Mouse (Mus musculus): Measurements from ENCODE around the gene Vwa1. TPM values are rescaled to one million over a fixed set of nuclear protein-coding genes. Genes with fewer than 3 reads are reported as not detected.

Vwa1 gene
- total and polyA plus RNA-seq, 2 experiments from 2014 or later: 22.9 to 27.9 TPM

- Histone ChIP-seq H3K27me3 (ENCODE audit: insufficient read depth, low read length) (no peaks in the 10 kb centered on the region), H3K4me3 (ENCODE audit: low read depth, low read length) (peak within 1 kb of the TSS; percentile 76), H3K4me2 (ENCODE audit: low read depth) (peak within 1 kb of the TSS; percentile 97), H3K9ac (peak within 1 kb of the TSS; percentile 76), H3K9me3 (ENCODE audit: low read length) (no peaks in the 10 kb centered on the region), H3K4me1 (ENCODE audit: insufficient read depth) (peaks cover 14% of the 10 kb centered on the region), H3K36me3 (ENCODE audit: insufficient read depth) (peaks cover 6% of the 10 kb centered on the region), H3K27ac (ENCODE audit: low read depth, low read length) (no peak within 1 kb of the TSS; the same call in 1 of the 2 replicates)
- WGBS: under 1% methylated on average over 68 of the region's 68 CpGs
- TF ChIP-seq CTCF (IDR thresholded peaks at IDR 0.05; ENCODE audit: low read depth): no peak
- DNase-seq (peak; percentile 98), ATAC-seq (peak; percentile 98)
These were observed 13.7 kb downstream of the Vwa1 start, which contains the start of gene Atad3a for GRCm38 (mm10) chr4:155760613-155761355. TSS of gene Atad3a (minus strand) at chr4:155761093.

- peak overlapping the region; percentile 97 for H3K4me2 ChIP-seq (ENCODE audit: low read depth)
- no peak for DNase-seq
- H3K27me3 ChIP-seq (ENCODE audit: insufficient read depth, low read length): no peaks in the 10 kb centered on the region
- H3K27ac ChIP-seq (ENCODE audit: low read depth, low read length): no peak overlapping the region
- H3K36me3 ChIP-seq (ENCODE audit: insufficient read depth): peaks cover 13% of the 10 kb centered on the region
- TF ChIP-seq CTCF (IDR thresholded peaks at IDR 0.05; ENCODE audit: low read depth): peak; percentile 39; the same call in 1 of the 2 replicates
- H3K4me1 ChIP-seq (ENCODE audit: insufficient read depth): peaks cover 14% of the 10 kb centered on the region
- H3K9me3 ChIP-seq (ENCODE audit: low read length): no peaks in the 10 kb centered on the region
- peak overlapping the region; percentile 76 for H3K9ac ChIP-seq
- WGBS: 2% methylated on average over 10 of the region's 10 CpGs
- H3K4me3 ChIP-seq (ENCODE audit: low read depth, low read length): peak overlapping the region; percentile 76
- 0 out of 2 replicates have a peak, but pooled peaks have one; percentile 24 for ATAC-seq
These were observed 14.5 kb downstream of the Vwa1 start for GRCm38 (mm10) chr4:155759862-155760612.

GRCm38 (mm10) chr4:155757011-155757410, 17.5 kb downstream of the Vwa1 start:
- WGBS: 74% methylated on average over 12 of the region's 12 CpGs
- no peak for DNase-seq
- H3K36me3 ChIP-seq (ENCODE audit: insufficient read depth): peaks cover 38% of the 10 kb centered on the region

GRCm38 (mm10) chr4:155746575-155747490, 27.7 kb downstream of the Vwa1 start:
- Histone ChIP-seq H3K9ac (no peak overlapping the region), H3K4me3 (ENCODE audit: low read depth, low read length) (no peak overlapping the region)
- 84% methylated on average over 17 of the region's 17 CpGs for WGBS

More at GRCm38 (mm10) chr4:155757011-155757410, 17.5 kb downstream of the Vwa1 start:
- Histone ChIP-seq H3K4me2 (ENCODE audit: low read depth) (no peak overlapping the region), H3K27ac (ENCODE audit: low read depth, low read length) (no peak overlapping the region), H3K27me3 (ENCODE audit: insufficient read depth, low read length) (no peaks in the 10 kb centered on the region), H3K9me3 (ENCODE audit: low read length) (no peaks in the 10 kb centered on the region), H3K4me1 (ENCODE audit: insufficient read depth) (peaks cover 14% of the 10 kb centered on the region), H3K4me3 (ENCODE audit: low read depth, low read length) (no peak overlapping the region), H3K9ac (no peak overlapping the region)
- no peak for ATAC-seq
- no peak for TF ChIP-seq CTCF (IDR thresholded peaks at IDR 0.05; ENCODE audit: low read depth)

GRCm38 (mm10) chr4:155746036-155746548, 28.4 kb downstream of the Vwa1 start:
- no peak for ATAC-seq
- peaks cover 88% of the 10 kb centered on the region for H3K36me3 ChIP-seq (ENCODE audit: insufficient read depth)
- 87% methylated on average over 8 of the region's 8 CpGs for WGBS

More at GRCm38 (mm10) chr4:155746575-155747490, 27.7 kb downstream of the Vwa1 start:
- H3K9me3 ChIP-seq (ENCODE audit: low read length): no peaks in the 10 kb centered on the region
- H3K4me1 ChIP-seq (ENCODE audit: insufficient read depth): no peaks in the 10 kb centered on the region
- DNase-seq (no peak), ATAC-seq (no peak)
- no peaks in the 10 kb centered on the region for H3K27me3 ChIP-seq (ENCODE audit: insufficient read depth, low read length)
- no peak for TF ChIP-seq CTCF (IDR thresholded peaks at IDR 0.05; ENCODE audit: low read depth)
- no peak overlapping the region for H3K4me2 ChIP-seq (ENCODE audit: low read depth)
- H3K36me3 ChIP-seq (ENCODE audit: insufficient read depth): peaks cover 85% of the 10 kb centered on the region
- no peak overlapping the region for H3K27ac ChIP-seq (ENCODE audit: low read depth, low read length)

GRCm38 (mm10) chr4:155745136-155745535, 29.4 kb downstream of the Vwa1 start:
- Histone ChIP-seq H3K4me2 (ENCODE audit: low read depth) (no peak overlapping the region), H3K36me3 (ENCODE audit: insufficient read depth) (peaks cover 89% of the 10 kb centered on the region), H3K4me3 (ENCODE audit: low read depth, low read length) (no peak overlapping the region), H3K27me3 (ENCODE audit: insufficient read depth, low read length) (no peaks in the 10 kb centered on the region), H3K9me3 (ENCODE audit: low read length) (no peaks in the 10 kb centered on the region), H3K9ac (no peak overlapping the region), H3K4me1 (ENCODE audit: insufficient read depth) (no peaks in the 10 kb centered on the region), H3K27ac (ENCODE audit: low read depth, low read length) (no peak overlapping the region)
- ATAC-seq (no peak), DNase-seq (no peak)
- no peak for TF ChIP-seq CTCF (IDR thresholded peaks at IDR 0.05; ENCODE audit: low read depth)
- WGBS: 92% methylated on average over 5 of the region's 5 CpGs

More at GRCm38 (mm10) chr4:155746036-155746548, 28.4 kb downstream of the Vwa1 start:
- no peak overlapping the region for H3K27ac ChIP-seq (ENCODE audit: low read depth, low read length)
- no peaks in the 10 kb centered on the region for H3K9me3 ChIP-seq (ENCODE audit: low read length)
- no peak overlapping the region for H3K4me2 ChIP-seq (ENCODE audit: low read depth)
- H3K4me3 ChIP-seq (ENCODE audit: low read depth, low read length): no peak overlapping the region
- no peak for DNase-seq
- H3K9ac ChIP-seq: no peak overlapping the region
- TF ChIP-seq CTCF (IDR thresholded peaks at IDR 0.05; ENCODE audit: low read depth): no peak
- no peaks in the 10 kb centered on the region for H3K27me3 ChIP-seq (ENCODE audit: insufficient read depth, low read length)
- no peaks in the 10 kb centered on the region for H3K4me1 ChIP-seq (ENCODE audit: insufficient read depth)

All from forebrain, postnatal 0 days (tissue).